Mouse (Mus musculus) MEL (cell line): Measurements from ENCODE around the gene Sema6d.

Source experiments
- CTCF ChIP-seq, 3 experiments: IDR thresholded peaks in 2 of 3; conservative IDR thresholded peaks in 1 of 3; 2 replicates each; pipeline ENCODE4 v1.5.1; 2011 to 2012; ENCODE audit warnings: low read length in 3 of 3, low read depth in 2 of 3, mild to moderate bottlenecking in 2 of 3, improper control_type of control experiment in 1 of 3, inconsistent platforms in 1 of 3, mixed read lengths in 1 of 3, moderate library complexity in 1 of 3; ENCODE audit not compliant: control insufficient read depth in 1 of 3, insufficient read depth in 1 of 3, poor library complexity in 1 of 3, severe bottlenecking in 1 of 3
- EP300 ChIP-seq, 2 experiments: IDR thresholded peaks; 2 replicates each; pipeline ENCODE4 v1.6.1; 2011; ENCODE audit warnings: improper control_type of control experiment in 2 of 2, low read length in 2 of 2, low read depth in 1 of 2, mild to moderate bottlenecking in 1 of 2
- GATA1 ChIP-seq: IDR thresholded peaks from 2 replicates; pipeline ENCODE4 v1.6.1; 2011; ENCODE audit warnings: low read depth, low read length, improper control_type of control experiment
- HCFC1 ChIP-seq: IDR thresholded peaks from 2 replicates; pipeline ENCODE4 v1.6.1; 2012; ENCODE audit warnings: low read depth, mild to moderate bottlenecking, inconsistent platforms, low read length, improper control_type of control experiment, moderate library complexity
- MAFK ChIP-seq: IDR thresholded peaks from 2 replicates; pipeline ENCODE4 v1.6.1; 2011; ENCODE audit warnings: low read depth, mild to moderate bottlenecking, low read length, improper control_type of control experiment, borderline replicate concordance
- MAZ ChIP-seq: IDR thresholded peaks from 2 replicates; pipeline ENCODE4 v1.6.1; 2012; ENCODE audit warnings: low read depth, mild to moderate bottlenecking, inconsistent platforms, low read length, improper control_type of control experiment
- MEF2A ChIP-seq: IDR thresholded peaks from 2 replicates; pipeline ENCODE4 v1.6.1; 2014; ENCODE audit warnings: low read depth, mild to moderate bottlenecking, inconsistent platforms, low read length, improper control_type of control experiment; ENCODE audit not compliant: poor library complexity, insufficient replicate concordance, severe bottlenecking; ENCODE audit errors: extremely low read depth
- POLR2A ChIP-seq, 2 experiments: IDR thresholded peaks; 2 replicates each; pipeline ENCODE4 v1.6.1; 2011 to 2012; ENCODE audit warnings: low read length in 2 of 2, mild to moderate bottlenecking in 2 of 2, control low read depth in 1 of 2, improper control_type of control experiment in 1 of 2, low read depth in 1 of 2, moderate library complexity in 1 of 2; ENCODE audit not compliant: control insufficient read depth in 1 of 2, insufficient read depth in 1 of 2, poor library complexity in 1 of 2
- POLR2AphosphoS2 ChIP-seq: IDR thresholded peaks from 2 replicates; pipeline ENCODE4 v1.6.1; 2011; ENCODE audit warnings: low read length, improper control_type of control experiment
- RCOR1 ChIP-seq: IDR thresholded peaks from 2 replicates; pipeline ENCODE4 v1.6.1; 2012; ENCODE audit warnings: low read depth, mild to moderate bottlenecking, inconsistent platforms, low read length, improper control_type of control experiment
- SMC3 ChIP-seq: IDR thresholded peaks from 2 replicates; pipeline ENCODE4 v1.6.1; 2011; ENCODE audit warnings: low read depth, low read length, improper control_type of control experiment
- UBTF ChIP-seq: IDR thresholded peaks from 2 replicates; pipeline ENCODE4 v1.6.1; 2012; ENCODE audit warnings: low read depth, mild to moderate bottlenecking, inconsistent platforms, low read length, improper control_type of control experiment, moderate library complexity, borderline replicate concordance; ENCODE audit not compliant: insufficient read depth
- ZC3H11A ChIP-seq: IDR thresholded peaks from 2 replicates; pipeline ENCODE4 v1.6.1; 2012; ENCODE audit warnings: low read depth, mild to moderate bottlenecking, inconsistent platforms, low read length, improper control_type of control experiment
- ZNF384 ChIP-seq: IDR thresholded peaks from 2 replicates; pipeline ENCODE4 v1.6.1; 2012; ENCODE audit warnings: low read depth, mild to moderate bottlenecking, inconsistent platforms, low read length, improper control_type of control experiment

- no peak for TF ChIP-seq SMC3
- TF ChIP-seq CTCF (IDR thresholded peaks at IDR 0.05 in 2 of 3, conservative IDR thresholded peaks at IDR 0.05 in 1 of 3; ENCODE audit: control insufficient read depth in 1 of 3, insufficient read depth in 1 of 3, low read depth in 2 of 3, low read length in 3 of 3, poor library complexity in 1 of 3, severe bottlenecking in 1 of 3) = no peak
- no peak for TF ChIP-seq ZNF384
- no peak for TF ChIP-seq ZC3H11A
- TF ChIP-seq MAZ = no peak
- no peak for TF ChIP-seq POLR2A (IDR thresholded peaks at IDR 0.05; ENCODE audit: control insufficient read depth in 1 of 2, insufficient read depth in 1 of 2, low read depth in 1 of 2, low read length in 2 of 2, poor library complexity in 1 of 2)
- TF ChIP-seq GATA1 = no peak
- no peak for TF ChIP-seq EP300 (IDR thresholded peaks at IDR 0.05; ENCODE audit: low read depth in 1 of 2, low read length in 2 of 2)
- no peak for TF ChIP-seq HCFC1
- TF ChIP-seq MEF2A = no peak
- TF ChIP-seq RCOR1 = no peak
- no peak for TF ChIP-seq POLR2AphosphoS2
- TF ChIP-seq UBTF = no peak
- no peak for TF ChIP-seq MAFK
Measured at GRCm38 (mm10) chr2:124621972-124622621, 532.3 kb downstream of the Sema6d start.
